Mouse (Mus musculus): ENCODE results near the gene Mbtd1. TPM values are rescaled to one million over a fixed set of nuclear protein-coding genes. Genes with fewer than 3 reads are reported as not detected.

Mbtd1 gene
- total and polyA plus RNA-seq, 3 experiments: 19.9 to 46.5 (median 21.5) TPM

DNA sequence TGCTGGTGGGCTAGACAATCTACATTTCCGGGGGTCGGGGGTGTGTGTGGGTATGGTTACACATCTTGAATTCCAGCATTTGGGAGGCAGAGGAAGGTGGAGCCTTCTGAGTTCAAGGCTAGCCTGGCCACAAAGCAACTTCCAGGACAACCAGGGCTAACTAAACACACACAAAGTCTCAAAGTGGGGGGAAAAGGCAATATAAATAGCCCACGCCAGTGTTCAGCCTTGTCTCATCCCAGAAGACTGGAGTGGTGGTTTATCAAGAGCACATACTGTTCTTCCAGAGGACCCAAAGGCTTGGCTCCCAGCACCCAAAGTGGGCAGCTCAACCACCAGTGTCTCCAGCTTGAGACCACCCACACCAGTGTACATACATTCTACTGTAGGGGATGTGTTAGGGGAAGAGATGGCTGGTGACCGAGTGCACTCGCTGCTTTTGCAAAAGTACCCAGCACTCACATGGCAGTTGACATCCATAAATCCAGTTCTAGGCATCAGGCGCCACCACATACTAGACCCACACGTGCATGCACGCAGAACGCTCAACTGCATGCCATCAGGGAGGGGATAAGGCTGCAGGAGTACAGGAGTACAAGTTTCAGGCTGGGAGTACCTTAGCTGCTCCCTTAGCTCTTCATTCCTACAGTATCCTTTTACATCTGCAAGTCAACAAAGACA, 63.4 kb downstream of the Mbtd1 start (continued):
- TF ChIP-seq IRF4 (IDR thresholded peaks at IDR 0.05; ENCODE audit: low read depth, low read length) (no peak), CTCF (conservative IDR thresholded peaks at IDR 0.05 in 1 of 2, IDR thresholded peaks at IDR 0.05 in 1 of 2; ENCODE audit: low read depth in 2 of 2, low read length in 2 of 2) (no peak), JUN (IDR thresholded peaks at IDR 0.05; ENCODE audit: insufficient read depth, low read depth, low read length) (no peak), TCF12 (IDR thresholded peaks at IDR 0.05; ENCODE audit: low read depth, low read length) (no peak)

- no peak overlapping the region for H3K4me3 ChIP-seq (replicated peaks in 1 of 3; ENCODE audit: low read depth in 2 of 3, low read length in 2 of 3, poor library complexity in 1 of 3)
- H3K27me3 ChIP-seq (replicated peaks): no peaks in the 10 kb centered on the region
- no peak for TF ChIP-seq JUND (conservative IDR thresholded peaks at IDR 0.05; ENCODE audit: low read depth, low read length)
- no peak for TF ChIP-seq RCOR1 (conservative IDR thresholded peaks at IDR 0.05; ENCODE audit: low read depth, low read length)
- no peak for TF ChIP-seq ELF1 (IDR thresholded peaks at IDR 0.05; ENCODE audit: low read depth, low read length)
- no peak for TF ChIP-seq ZNF384 (IDR thresholded peaks at IDR 0.05; ENCODE audit: low read depth, low read length)
- no peak for TF ChIP-seq EP300 (IDR thresholded peaks at IDR 0.05; ENCODE audit: low read length)
- TF ChIP-seq CHD1 (IDR thresholded peaks at IDR 0.05; ENCODE audit: low read depth, low read length): no peak
- TF ChIP-seq POLR2A (IDR thresholded peaks at IDR 0.05; ENCODE audit: low read depth, low read length): no peak; the same call in 1 of the 2 replicates
- no peak; a peak in 1 of 4 replicates for TF ChIP-seq CTCF (conservative IDR thresholded peaks at IDR 0.05 in 1 of 2, IDR thresholded peaks at IDR 0.05 in 1 of 2; ENCODE audit: low read depth in 2 of 2, low read length in 2 of 2)
- no peak for TF ChIP-seq UBTF (IDR thresholded peaks at IDR 0.05; ENCODE audit: low read depth, low read length)
- TF ChIP-seq SIN3A (IDR thresholded peaks at IDR 0.05; ENCODE audit: low read length): no peak
- no peak for TF ChIP-seq USF1 (IDR thresholded peaks at IDR 0.05; ENCODE audit: low read depth, low read length)
- TF ChIP-seq RAD21 (IDR thresholded peaks at IDR 0.05; ENCODE audit: low read depth, low read length): no peak
- TF ChIP-seq SMC3 (IDR thresholded peaks at IDR 0.05; ENCODE audit: low read depth, low read length): no peak
- no peak for TF ChIP-seq KAT2A (IDR thresholded peaks at IDR 0.05; ENCODE audit: insufficient replicate concordance, low read length)
- no peak for TF ChIP-seq IRF4 (IDR thresholded peaks at IDR 0.05; ENCODE audit: low read depth, low read length)
- TF ChIP-seq JUN (IDR thresholded peaks at IDR 0.05; ENCODE audit: insufficient read depth, low read depth, low read length): no peak
- no peak for TF ChIP-seq MEF2A (IDR thresholded peaks at IDR 0.05; ENCODE audit: borderline replicate concordance, low read depth, low read length)
- no peak for TF ChIP-seq TCF12 (IDR thresholded peaks at IDR 0.05; ENCODE audit: low read depth, low read length)
- TF ChIP-seq BHLHE40 (IDR thresholded peaks at IDR 0.05; ENCODE audit: low read depth, low read length): no peak
- H3K4me2 ChIP-seq (ENCODE audit: insufficient read depth, low read depth, poor library complexity, severe bottlenecking): no peak overlapping the region
- no peaks in the 10 kb centered on the region for H3K9me3 ChIP-seq (replicated peaks; ENCODE audit: low read length)
- peaks cover 43 to 78% of the 10 kb centered on the region in 2 experiments for H3K36me3 ChIP-seq (replicated peaks in 1 of 2; ENCODE audit: control insufficient read depth in 1 of 2, insufficient read depth in 1 of 2, low read length in 1 of 2)
- no peak for DNase-seq (ENCODE audit: extremely low read depth)
- in situ Hi-C loops (cut with MboI; ENCODE audit: low pct_ligation_motif_present, low pct_unique_long_range_greater_than_20kb, low sequenced_read_pairs) (loop anchor here (25.0 kb wide), 1 partner anchor 312 kb away; no protein-coding TSS in a partner anchor), dilution Hi-C loops (cut with MboI; ENCODE audit: extremely low pct_ligation_motif_present, extremely low pct_unique_long_range_greater_than_20kb, low sequenced_read_pairs) (no loop called here)
- no peak overlapping the region for H3K27ac ChIP-seq (ENCODE audit: insufficient read depth, low read depth)
- no peak overlapping the region for H3K9ac ChIP-seq (ENCODE audit: insufficient read depth, low read depth)
- peaks cover 38% of the 10 kb centered on the region for H3K79me2 ChIP-seq (replicated peaks; ENCODE audit: control insufficient read depth, extremely low read depth, insufficient read depth, poor library complexity, severe bottlenecking)
- peaks cover 4 to 32% of the 10 kb centered on the region in 2 experiments; a peak in 3 of 4 replicates for H3K4me1 ChIP-seq (ENCODE audit: control insufficient read depth in 1 of 2, insufficient read depth in 2 of 2)
Observed at GRCm38 (mm10) chr11:93950045-93950444, 64.4 kb downstream of the Mbtd1 start.
